Mouse (Mus musculus): Measurements from ENCODE around the gene Gm10118. TPM values are rescaled to one million over a fixed set of nuclear protein-coding genes. Genes with fewer than 3 reads are reported as not detected.

The Gm10118 gene
- polyA plus RNA-seq, 1 experiment from 2014 or later = 0.15 TPM

Other genes with a start within 250 kb of the Gm10118 start
- gene Lrrtm3, start 162.8 kb upstream of the Gm10118 start, polyA plus RNA-seq (2015; fragmentation: Nextera tagmentation; extraction: Ambion mirVana) = 3.9 and 4.6 TPM in 2 replicates